Mouse (Mus musculus) bone marrow, adult 2 months (tissue): ENCODE measurements around the gene Snx32.

Experiments
- CTCF ChIP-seq: fragments of 200-500 bp; IDR thresholded peaks from 2 replicates; pipeline ENCODE4 v1.5.1; 2011; ENCODE audit warnings: low read length, control low read depth; ENCODE audit not compliant: control insufficient read depth, insufficient read depth
- POLR2A ChIP-seq: fragments of 200-500 bp; IDR thresholded peaks from 2 replicates; pipeline ENCODE4 v1.6.1; 2011; ENCODE audit warnings: low read depth, mild to moderate bottlenecking, control low read depth, low read length, borderline replicate concordance; ENCODE audit not compliant: control insufficient read depth

DNA sequence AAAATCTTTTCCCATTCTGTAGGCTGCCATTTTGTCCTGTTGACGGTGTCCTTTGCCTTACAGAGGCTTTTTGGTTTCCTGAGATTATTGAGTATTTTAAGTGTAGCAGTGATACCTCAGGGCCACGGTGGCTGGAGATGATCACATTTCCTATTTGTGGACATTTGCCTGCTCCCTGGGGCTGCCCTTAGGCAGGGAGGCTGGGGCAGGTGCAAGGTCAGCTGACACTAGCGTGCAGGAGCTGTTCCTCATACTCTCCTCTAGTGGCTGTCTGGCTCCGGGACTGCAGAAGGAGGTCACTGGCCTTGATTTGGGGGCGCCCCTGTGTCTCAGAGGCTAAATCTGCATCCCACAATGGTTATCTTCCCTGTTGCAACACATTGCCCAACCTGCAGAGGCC is 14.9 kb upstream of the Snx32 start:
- TF ChIP-seq CTCF: no peak
- TF ChIP-seq POLR2A: no peak
